Comparison of ENCODE assay signal across 20 mouse cellular contexts in the genomic region with DNA sequence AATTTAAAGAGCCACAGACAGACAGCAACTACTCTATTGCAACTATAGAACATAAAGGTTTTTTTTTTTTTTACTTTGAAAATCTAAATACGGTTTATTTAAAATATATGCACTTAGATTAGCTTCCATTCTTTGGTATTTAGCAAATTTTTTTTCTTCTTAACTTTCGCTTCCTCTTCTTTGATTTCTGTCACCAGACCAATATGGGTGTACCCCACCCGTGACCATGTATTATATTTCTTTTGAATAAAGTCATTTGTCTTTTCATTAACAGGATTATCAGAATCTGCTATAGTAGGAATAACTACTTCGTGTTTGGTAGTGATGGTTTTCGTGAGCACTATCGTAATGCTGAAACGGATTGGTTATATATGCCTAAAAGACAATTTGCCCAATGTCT. TPM values are rescaled to one million over a fixed set of nuclear protein-coding genes. Genes with fewer than 3 reads are reported as not detected.
"Had no signal": no experiment of that assay in that cellular context is flagged by ENCODE, and none has a peak within 500 bp of the region (broad histone marks: within the 10 kb centered on the region; RNA-seq: fewer than 3 reads in every experiment).

No protein-coding gene starts in this region.

- H3K4me3 ChIP-seq: limb, embryonic 10.5 days; midbrain, embryonic 12.5 days; neural tube, embryonic 13.5 days; stomach, embryonic 15.5 days had no signal

- H3K9me3 ChIP-seq: limb, embryonic 10.5 days; midbrain, embryonic 12.5 days; neural tube, embryonic 13.5 days; stomach, embryonic 15.5 days had no signal

- H3K27me3 ChIP-seq: midbrain, embryonic 12.5 days; neural tube, embryonic 13.5 days; stomach, embryonic 15.5 days had no signal

- H3K4me2 ChIP-seq: midbrain, embryonic 12.5 days; neural tube, embryonic 13.5 days; stomach, embryonic 15.5 days had no signal

- DNase-seq: kidney, adult 11 months; kidney, adult 9 months; kidney, postnatal 36 days; lung, adult 18-20 months; right cerebral cortex, postnatal 14 days; thymus, adult 2 months; thymus, postnatal 25 days had no signal

- H3K4me1 ChIP-seq: limb, embryonic 10.5 days; midbrain, embryonic 12.5 days; neural tube, embryonic 13.5 days; stomach, embryonic 15.5 days had no signal

- ATAC-seq: midbrain, embryonic 16.5 days had no signal

- H3K27ac ChIP-seq: kidney, postnatal 0 days; limb, embryonic 10.5 days; midbrain, embryonic 12.5 days; neural tube, embryonic 13.5 days; stomach, embryonic 15.5 days had no signal

- H3K9ac ChIP-seq: midbrain, embryonic 12.5 days; neural tube, embryonic 13.5 days; stomach, embryonic 15.5 days had no signal

RNA-seq across cellular contexts. Expression of gene Gm21970, which starts 7.4 kb away (rescaled TPM):
- total RNA-seq: layer of hippocampus, postnatal 14 days; left cerebral cortex, adult 18-20 months; left cerebral cortex, postnatal 14 days had no signal
- polyA plus RNA-seq: kidney, postnatal 0 days; limb, embryonic 10.5 days; limb, embryonic 14.5 days; lung, embryonic 16.5 days; midbrain, embryonic 12.5 days; midbrain, embryonic 16.5 days; neural tube, embryonic 13.5 days; small intestine, adult 2 months; stomach, embryonic 15.5 days; testis, adult 2 months; thymus, adult 2 months had no signal
